Mouse (Mus musculus) limb, embryonic 11.5 days (tissue): ENCODE measurements around the gene Lrba. TPM values are rescaled to one million over a fixed set of nuclear protein-coding genes. Genes with fewer than 3 reads are reported as not detected.

ENCODE experiments used
- ATAC-seq: fragments of 200-750 bp; cut with Nextera tagmentation; 2 replicates; pipeline ENCODE4 v1.8.0; 2017; ENCODE audit warnings: low read depth; ENCODE audit not compliant: insufficient number of reproducible peaks, low FRiP score, low TSS enrichment
- DNase-seq: peaks from one replicate; pipeline ENCODE4 v3.0.0-alpha.2; 2015; ENCODE audit warnings: low spot score
- H3K27ac ChIP-seq: fragments of 300-500 bp; sonication (generic); replicated peaks from 2 replicates; pipeline ENCODE4 v1.5.1; 2014; ENCODE audit warnings: low read depth, mild to moderate bottlenecking, low read length
- H3K27me3 ChIP-seq: fragments of 300-500 bp; sonication (generic); 2 replicates; pipeline ENCODE4 v1.6.1; 2014; ENCODE audit warnings: mild to moderate bottlenecking, low read length, mixed read lengths; ENCODE audit not compliant: control insufficient read depth, insufficient read depth
- H3K36me3 ChIP-seq: fragments of 300-500 bp; sonication (generic); 2 replicates; pipeline ENCODE4 v1.6.1; 2014; ENCODE audit warnings: mild to moderate bottlenecking, low read length, moderate library complexity, mixed read lengths; ENCODE audit not compliant: control insufficient read depth, insufficient read depth
- H3K4me1 ChIP-seq: fragments of 300-500 bp; sonication (generic); 2 replicates; pipeline ENCODE4 v1.6.1; 2014; ENCODE audit warnings: low read length, mixed read lengths; ENCODE audit not compliant: control insufficient read depth, insufficient read depth
- H3K4me2 ChIP-seq: fragments of 300-500 bp; sonication (generic); 2 replicates; pipeline ENCODE4 v1.6.1; 2014; ENCODE audit warnings: low read depth, mild to moderate bottlenecking, moderate library complexity; ENCODE audit not compliant: severe bottlenecking
- H3K4me3 ChIP-seq: fragments of 300-500 bp; sonication (generic); 2 replicates; pipeline ENCODE4 v1.5.1; 2014; ENCODE audit warnings: low read depth, low read length
- H3K9ac ChIP-seq: fragments of 300-500 bp; sonication (generic); 2 replicates; pipeline ENCODE4 v1.6.1; 2014; ENCODE audit warnings: mild to moderate bottlenecking, low read length
- H3K9me3 ChIP-seq: fragments of 300-500 bp; sonication (generic); 2 replicates; pipeline ENCODE4 v1.6.1; 2016; ENCODE audit warnings: low read length; ENCODE audit not compliant: control insufficient read depth
- WGBS: fragments of 180-500 bp; shearing (Covaris S2); extraction: QIAGEN DNeasy Blood & Tissue Kit; methylation state at CpG from one replicate; pipeline ENCODE4 v1.1.7; 2014; 5-methylcytosine and 5-hydroxymethylcytosine counted together
- polyA plus RNA-seq: library from polyadenylated mRNA; unstranded; fragments of >200 nt; fragmentation: Nextera tagmentation; extraction: Ambion mirVana; gene quantifications from 2 replicates; pipeline ENCODE4 v1.2.1, GENCODE M21; 2014

The Lrba gene
- polyA plus RNA-seq, 1 experiment from 2014 or later: 11.9 TPM

DNA sequence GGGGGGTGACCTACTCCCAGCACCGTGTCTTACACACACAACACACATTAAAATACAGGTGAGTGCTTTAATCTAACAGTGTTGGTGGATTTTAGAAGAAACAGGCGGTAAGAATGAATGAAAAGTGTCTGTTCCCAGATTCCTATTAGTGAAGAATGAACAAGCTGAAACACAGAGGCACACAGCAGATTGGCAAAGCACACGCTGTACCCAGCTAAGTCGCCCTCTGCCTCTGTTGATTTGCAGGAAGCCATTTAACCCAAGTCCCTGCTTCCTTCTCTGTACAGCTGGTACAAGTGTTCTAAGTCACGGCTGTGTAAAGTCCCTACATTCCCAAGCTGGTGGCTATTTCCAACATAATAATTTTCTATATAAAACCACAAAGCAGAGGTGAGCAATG lies 586.4 kb downstream of the Lrba start:
- no peak for ATAC-seq
- DNase-seq: no peak
- H3K36me3 ChIP-seq: no peaks in the 10 kb centered on the region

GRCm38 (mm10) chr3:86812689-86813088 lies 588.2 kb downstream of the Lrba start:
- ATAC-seq (peak; percentile 84), DNase-seq (peak; percentile 86)
- H3K36me3 ChIP-seq: no peaks in the 10 kb centered on the region
- no peak overlapping the region for H3K9ac ChIP-seq
- H3K4me1 ChIP-seq: no peaks in the 10 kb centered on the region
- H3K9me3 ChIP-seq: no peaks in the 10 kb centered on the region
- H3K27ac ChIP-seq: no peak overlapping the region
- no peaks in the 10 kb centered on the region for H3K27me3 ChIP-seq
- WGBS: 12% methylated on average over 3 of the region's 3 CpGs
- no peak overlapping the region for H3K4me3 ChIP-seq
- no peak overlapping the region for H3K4me2 ChIP-seq

More for the DNA sequence above, 586.4 kb downstream of the Lrba start:
- Histone ChIP-seq H3K4me1 (no peaks in the 10 kb centered on the region), H3K4me3 (no peak overlapping the region), H3K27me3 (no peaks in the 10 kb centered on the region), H3K9me3 (no peaks in the 10 kb centered on the region), H3K4me2 (no peak overlapping the region), H3K27ac (no peak overlapping the region), H3K9ac (no peak overlapping the region)
- WGBS: 86% methylated on average over 5 of the region's 5 CpGs

DNA sequence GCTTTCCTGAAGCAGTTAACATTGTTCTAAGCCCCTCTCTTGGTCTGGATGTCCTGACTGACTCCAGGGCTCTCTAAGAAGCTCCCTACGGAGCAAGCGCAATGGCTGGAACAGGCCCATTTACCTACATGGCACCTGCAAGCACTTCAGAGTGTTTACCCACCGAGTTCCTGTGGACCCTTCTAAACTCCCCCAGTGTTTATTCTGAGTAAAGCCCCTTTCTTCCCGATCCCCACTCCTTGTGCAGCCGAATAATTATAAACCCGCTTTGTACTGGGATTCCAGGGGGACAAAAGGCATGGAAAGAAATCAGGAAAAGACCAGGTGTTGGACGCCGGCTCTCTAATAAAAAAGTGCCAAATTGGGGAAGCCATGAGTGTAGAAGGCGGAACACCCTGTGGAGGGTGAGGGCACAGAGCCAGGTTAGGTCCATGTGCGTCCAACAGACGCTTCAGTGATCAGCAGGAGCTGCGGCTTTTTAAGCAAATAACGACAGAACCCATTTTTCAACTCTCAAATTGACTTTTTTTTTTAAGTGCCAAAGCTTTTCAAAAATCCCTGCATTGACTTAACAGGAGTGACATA lies 593.6 kb downstream of the Lrba start:
- H3K4me1 ChIP-seq: peaks cover 13% of the 10 kb centered on the region
- 0 out of 2 replicates have a peak overlapping the region, but pooled peaks have one; percentile 26 for H3K27ac ChIP-seq
- DNase-seq: no peak
- no peaks in the 10 kb centered on the region for H3K9me3 ChIP-seq
- WGBS: 56% methylated on average over 13 of the region's 13 CpGs
- no peak overlapping the region for H3K4me3 ChIP-seq
- no peak overlapping the region for H3K9ac ChIP-seq
- H3K36me3 ChIP-seq: no peaks in the 10 kb centered on the region
- H3K4me2 ChIP-seq: no peak overlapping the region
- ATAC-seq: no peak
- H3K27me3 ChIP-seq: no peaks in the 10 kb centered on the region

- WGBS: 96% methylated on average over 6 of the region's 6 CpGs
- H3K4me2 ChIP-seq: no peak overlapping the region
- no peak overlapping the region for H3K4me3 ChIP-seq
- no peaks in the 10 kb centered on the region for H3K27me3 ChIP-seq
- no peaks in the 10 kb centered on the region for H3K36me3 ChIP-seq
- H3K27ac ChIP-seq: no peak overlapping the region
- H3K9ac ChIP-seq: no peak overlapping the region
- no peaks in the 10 kb centered on the region for H3K9me3 ChIP-seq
- ATAC-seq (no peak), DNase-seq (no peak)
- H3K4me1 ChIP-seq: peaks cover 13% of the 10 kb centered on the region
Observed at GRCm38 (mm10) chr3:86819372-86819771, 594.9 kb downstream of the Lrba start.

GRCm38 (mm10) chr3:86820344-86820743 lies 595.9 kb downstream of the Lrba start:
- H3K27me3 ChIP-seq: no peaks in the 10 kb centered on the region
- H3K4me2 ChIP-seq: no peak overlapping the region
- no peak overlapping the region for H3K9ac ChIP-seq
- H3K9me3 ChIP-seq: no peaks in the 10 kb centered on the region
- H3K36me3 ChIP-seq: no peaks in the 10 kb centered on the region
- H3K4me3 ChIP-seq: no peak overlapping the region
- H3K4me1 ChIP-seq: peaks cover 13% of the 10 kb centered on the region
- H3K27ac ChIP-seq: no peak overlapping the region
- DNase-seq: peak; percentile 46
- WGBS: 30% methylated on average over 10 of the region's 10 CpGs
- no peak for ATAC-seq

GRCm38 (mm10) chr3:86821383-86821782 lies 596.9 kb downstream of the Lrba start:
- DNase-seq (no peak), ATAC-seq (no peak)
- Histone ChIP-seq H3K36me3 (no peaks in the 10 kb centered on the region), H3K27ac (no peak overlapping the region), H3K27me3 (no peaks in the 10 kb centered on the region), H3K9ac (no peak overlapping the region), H3K9me3 (no peaks in the 10 kb centered on the region), H3K4me1 (peaks cover 13% of the 10 kb centered on the region), H3K4me3 (no peak overlapping the region), H3K4me2 (no peak overlapping the region)
- WGBS: 70% methylated on average over 3 of the region's 3 CpGs

GRCm38 (mm10) chr3:86827506-86827905 lies 603.0 kb downstream of the Lrba start:
- 86% methylated on average over 3 of the region's 3 CpGs for WGBS
- no peak for DNase-seq

DNA sequence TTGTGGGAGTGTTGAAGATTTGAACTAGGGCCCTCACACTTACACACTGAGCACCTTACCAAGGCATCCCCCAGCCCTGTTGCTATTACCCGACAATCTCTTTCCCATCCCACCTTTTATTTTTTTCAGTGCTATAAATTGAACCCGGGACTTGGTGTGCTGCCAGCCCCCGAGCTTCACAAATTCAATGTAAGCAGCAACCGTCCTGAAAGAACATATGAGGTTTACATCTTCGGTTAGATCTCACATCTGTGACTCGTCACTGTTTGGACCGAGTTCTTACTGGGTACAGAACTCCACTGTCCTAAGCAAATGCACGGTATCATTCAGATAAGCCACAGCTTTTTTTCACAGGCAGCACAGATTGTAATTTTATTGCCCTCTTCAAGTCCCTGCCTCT lies 607.6 kb downstream of the Lrba start:
- H3K4me1 ChIP-seq: peaks cover 2% of the 10 kb centered on the region; the same call in 1 of the 2 replicates
- H3K4me2 ChIP-seq: no peak overlapping the region
- no peak overlapping the region for H3K9ac ChIP-seq
- DNase-seq (no peak), ATAC-seq (no peak)
- WGBS: 52% methylated on average over 8 of the region's 8 CpGs
- H3K27me3 ChIP-seq: no peaks in the 10 kb centered on the region
- H3K9me3 ChIP-seq: no peaks in the 10 kb centered on the region
- no peaks in the 10 kb centered on the region for H3K36me3 ChIP-seq
- H3K27ac ChIP-seq: no peak overlapping the region
- no peak overlapping the region for H3K4me3 ChIP-seq

More at GRCm38 (mm10) chr3:86827506-86827905, 603.0 kb downstream of the Lrba start:
- H3K9me3 ChIP-seq: no peaks in the 10 kb centered on the region
- no peaks in the 10 kb centered on the region for H3K27me3 ChIP-seq
- H3K36me3 ChIP-seq: no peaks in the 10 kb centered on the region
- no peak overlapping the region for H3K9ac ChIP-seq
- no peak overlapping the region for H3K4me3 ChIP-seq
- no peak overlapping the region for H3K27ac ChIP-seq
- no peak overlapping the region for H3K4me2 ChIP-seq
- 0 out of 2 replicates have a peak, but pooled peaks cover 2% of the 10 kb centered on the region for H3K4me1 ChIP-seq
- no peak for ATAC-seq
